Comparison of ENCODE assay signal across 22 mouse cellular contexts in the genomic region with DNA sequence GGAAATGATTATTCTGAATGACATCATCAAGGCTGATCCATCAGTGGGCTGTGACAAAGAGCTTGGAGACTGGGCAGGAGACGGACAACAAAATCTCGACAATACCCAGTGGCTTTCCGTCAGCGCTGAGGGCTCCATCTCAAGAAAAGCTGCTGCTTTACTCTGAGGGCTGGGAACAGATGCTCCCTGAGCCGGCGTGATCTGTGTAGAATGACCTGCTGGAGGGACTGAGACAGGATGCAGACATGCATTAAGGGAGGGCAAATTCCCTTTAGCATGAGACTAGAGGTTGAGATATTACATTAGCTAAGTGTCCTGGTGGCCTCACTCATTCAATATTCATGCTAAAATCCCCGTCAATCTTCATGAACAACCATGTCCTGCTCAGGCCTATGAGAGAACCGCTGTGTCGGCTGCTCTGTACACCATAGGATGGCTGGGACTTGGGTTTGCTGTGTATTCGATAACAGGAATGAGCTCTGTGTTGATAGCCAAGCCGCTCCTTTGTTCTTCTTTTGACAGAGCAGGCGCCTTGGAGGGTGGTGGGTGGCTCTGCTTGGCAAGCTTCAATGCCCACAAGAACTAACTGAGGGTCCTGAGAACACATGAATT. TPM values are rescaled to one million over a fixed set of nuclear protein-coding genes. Genes with fewer than 3 reads are reported as not detected.
DNase-seq lines count a peak whose midpoint lies in the region; ATAC-seq and TF ChIP-seq lines count a peak whose summit lies in the region.
"Had no signal": no experiment of that assay in that cellular context is flagged by ENCODE, and none has a peak within 500 bp of the region (broad histone marks: within the 10 kb centered on the region; RNA-seq: fewer than 3 reads in every experiment).

No protein-coding gene starts in this region.

- no peak overlapping the region for H3K4me3 ChIP-seq in embryonic facial prominence, embryonic 11.5 days (ENCODE audit: low read depth, low read length)
- H3K4me3 ChIP-seq in embryonic facial prominence, embryonic 10.5 days, result no peak overlapping the region
- no peak overlapping the region for H3K4me3 ChIP-seq in stomach, embryonic 14.5 days (ENCODE audit: low read depth, low read length)
- H3K4me3 ChIP-seq in stomach, postnatal 0 days (ENCODE audit: low read depth, low read length), result no peak overlapping the region
- no peak overlapping the region for H3K4me3 ChIP-seq in midbrain, embryonic 14.5 days (replicated peaks; ENCODE audit: low read depth, low read length)
- no peak overlapping the region for H3K4me3 ChIP-seq in left cerebral cortex, adult 2 months
- H3K4me3 ChIP-seq: heart, embryonic 15.5 days; limb, embryonic 15.5 days; liver, embryonic 15.5 days had no signal

- intact Hi-C loops in left cerebral cortex, adult 2 months (cut with DNase I), result no loop called here

- no peak for TF ChIP-seq CTCF in stomach, postnatal 0 days (IDR thresholded peaks at IDR 0.05; ENCODE audit: low read depth)
- TF ChIP-seq CTCF in left cerebral cortex, adult 2 months (IDR thresholded peaks at IDR 0.05), result no peak

- WGBS in embryonic facial prominence, embryonic 11.5 days, result 67% methylated on average over 12 of the region's 12 CpGs
- 75% methylated on average over 12 of the region's 12 CpGs for WGBS in embryonic facial prominence, embryonic 10.5 days
- WGBS in stomach, embryonic 14.5 days, result 49% methylated on average over 12 of the region's 12 CpGs
- 53% methylated on average over 12 of the region's 12 CpGs for WGBS in stomach, postnatal 0 days
- 38% methylated on average over 12 of the region's 12 CpGs for WGBS in midbrain, embryonic 14.5 days

- H3K4me2 ChIP-seq in embryonic facial prominence, embryonic 11.5 days (ENCODE audit: low read depth, low read length), result no peak overlapping the region
- H3K4me2 ChIP-seq in stomach, embryonic 14.5 days (replicated peaks; ENCODE audit: low read depth, low read length), result no peak overlapping the region
- H3K4me2 ChIP-seq in stomach, postnatal 0 days (replicated peaks; ENCODE audit: low read depth), result no peak overlapping the region
- 0 out of 2 replicates have a peak overlapping the region, but pooled peaks have one; percentile 10 for H3K4me2 ChIP-seq in midbrain, embryonic 14.5 days (ENCODE audit: low read length)
- H3K4me2 ChIP-seq: heart, embryonic 15.5 days; limb, embryonic 15.5 days; liver, embryonic 15.5 days had no signal

- peak; percentile 30 for DNase-seq in embryonic facial prominence, embryonic 11.5 days (ENCODE audit: low spot score)
- DNase-seq in embryonic facial prominence, embryonic 10.5 days (ENCODE audit: low spot score), result no peak
- no peak for DNase-seq in stomach, postnatal 0 days (ENCODE audit: low spot score)
- peak; percentile 34 for DNase-seq in midbrain, embryonic 14.5 days
- DNase-seq in left cerebral cortex, adult 2 months (ENCODE audit: extremely low spot score in 1 of 2, low spot score in 2 of 2), result no peak
- DNase-seq: adrenal gland, adult 8-10 months; cerebellum, postnatal 25 days; gastrocnemius, postnatal 36 days; kidney, adult 11 months; layer of hippocampus, postnatal 36 days; lung, postnatal 14 days; right cerebral cortex, adult 18-20 months; thymus, postnatal 25 days had no signal

- H3K4me1 ChIP-seq in embryonic facial prominence, embryonic 11.5 days (ENCODE audit: control insufficient read depth, insufficient read depth, low read length), result no peaks in the 10 kb centered on the region
- H3K4me1 ChIP-seq in embryonic facial prominence, embryonic 10.5 days, result peaks cover 11% of the 10 kb centered on the region; the same call in 1 of the 2 replicates
- H3K4me1 ChIP-seq in stomach, embryonic 14.5 days (ENCODE audit: control insufficient read depth, insufficient read depth, low read length), result no peaks in the 10 kb centered on the region
- no peaks in the 10 kb centered on the region for H3K4me1 ChIP-seq in stomach, postnatal 0 days (replicated peaks; ENCODE audit: control insufficient read depth, insufficient read depth)
- 0 out of 2 replicates have a peak, but pooled peaks cover 5% of the 10 kb centered on the region for H3K4me1 ChIP-seq in midbrain, embryonic 14.5 days (ENCODE audit: control insufficient read depth, insufficient read depth, low read length)
- H3K4me1 ChIP-seq: heart, embryonic 15.5 days; limb, embryonic 15.5 days; liver, embryonic 15.5 days had no signal

- H3K9me3 ChIP-seq in embryonic facial prominence, embryonic 11.5 days (replicated peaks; ENCODE audit: control insufficient read depth, low read length), result no peaks in the 10 kb centered on the region
- H3K9me3 ChIP-seq in embryonic facial prominence, embryonic 10.5 days, result no peaks in the 10 kb centered on the region
- H3K9me3 ChIP-seq in stomach, embryonic 14.5 days (ENCODE audit: control insufficient read depth, low read depth, low read length), result no peaks in the 10 kb centered on the region
- H3K9me3 ChIP-seq in stomach, postnatal 0 days (ENCODE audit: control insufficient read depth, low read length), result no peaks in the 10 kb centered on the region
- no peaks in the 10 kb centered on the region for H3K9me3 ChIP-seq in midbrain, embryonic 14.5 days (ENCODE audit: control insufficient read depth, low read length)
- H3K9me3 ChIP-seq: heart, embryonic 15.5 days; limb, embryonic 15.5 days; liver, embryonic 15.5 days had no signal

- ATAC-seq in embryonic facial prominence, embryonic 11.5 days (replicated peaks; ENCODE audit: insufficient number of reproducible peaks, low FRiP score, low TSS enrichment, low read depth), result peak; percentile 59; the same call in 1 of the 2 replicates
- peak; percentile 23; the same call in 1 of the 2 replicates for ATAC-seq in stomach, embryonic 14.5 days (ENCODE audit: insufficient number of reproducible peaks, insufficient read depth, low FRiP score, low read depth)
- no peak for ATAC-seq in stomach, postnatal 0 days (ENCODE audit: low FRiP score, low TSS enrichment)
- ATAC-seq in midbrain, embryonic 14.5 days (ENCODE audit: low FRiP score, low TSS enrichment), result no peak
- no peak for ATAC-seq in erythroid progenitor cell, adult 5-6 weeks (replicated peaks; ENCODE audit: low FRiP score, poor library complexity, severe bottlenecking)
- ATAC-seq: CD4-positive, CD25-positive, alpha-beta regulatory T cell, adult 4 months; forebrain, embryonic 16.5 days; Patski had no signal

- H3K36me3 ChIP-seq in embryonic facial prominence, embryonic 11.5 days (replicated peaks; ENCODE audit: control insufficient read depth, insufficient read depth, low read depth, low read length), result no peaks in the 10 kb centered on the region
- no peaks in the 10 kb centered on the region for H3K36me3 ChIP-seq in embryonic facial prominence, embryonic 10.5 days (replicated peaks)
- H3K36me3 ChIP-seq in stomach, embryonic 14.5 days (ENCODE audit: control insufficient read depth, insufficient read depth, low read length), result no peaks in the 10 kb centered on the region
- no peaks in the 10 kb centered on the region for H3K36me3 ChIP-seq in stomach, postnatal 0 days (ENCODE audit: control insufficient read depth, insufficient read depth, low read length)
- H3K36me3 ChIP-seq in midbrain, embryonic 14.5 days (ENCODE audit: control insufficient read depth, insufficient read depth, low read length), result no peaks in the 10 kb centered on the region
- H3K36me3 ChIP-seq: heart, embryonic 15.5 days; limb, embryonic 15.5 days; liver, embryonic 15.5 days had no signal

- H3K27me3 ChIP-seq in embryonic facial prominence, embryonic 11.5 days (ENCODE audit: control insufficient read depth, insufficient read depth, low read length), result no peaks in the 10 kb centered on the region
- H3K27me3 ChIP-seq in embryonic facial prominence, embryonic 10.5 days (replicated peaks; ENCODE audit: low read depth, poor library complexity, severe bottlenecking), result no peaks in the 10 kb centered on the region
- H3K27me3 ChIP-seq in stomach, embryonic 14.5 days (ENCODE audit: control insufficient read depth, insufficient read depth, low read length), result no peaks in the 10 kb centered on the region
- H3K27me3 ChIP-seq in stomach, postnatal 0 days (ENCODE audit: control insufficient read depth, insufficient read depth, low read length), result no peaks in the 10 kb centered on the region
- no peaks in the 10 kb centered on the region for H3K27me3 ChIP-seq in midbrain, embryonic 14.5 days (ENCODE audit: control insufficient read depth, insufficient read depth, low read length)
- H3K27me3 ChIP-seq: heart, embryonic 15.5 days; limb, embryonic 15.5 days had no signal

- H3K9ac ChIP-seq in embryonic facial prominence, embryonic 11.5 days (replicated peaks; ENCODE audit: low read length), result no peak overlapping the region
- H3K9ac ChIP-seq in stomach, embryonic 14.5 days (replicated peaks; ENCODE audit: low read depth, low read length), result no peak overlapping the region
- H3K9ac ChIP-seq in stomach, postnatal 0 days (ENCODE audit: low read length), result no peak overlapping the region
- H3K9ac ChIP-seq in midbrain, embryonic 14.5 days (replicated peaks; ENCODE audit: low read length), result peak overlapping the region; percentile 29; the same call in 1 of the 2 replicates
- H3K9ac ChIP-seq: heart, embryonic 15.5 days; limb, embryonic 15.5 days; liver, embryonic 15.5 days had no signal

- no peak overlapping the region for H3K27ac ChIP-seq in embryonic facial prominence, embryonic 11.5 days (replicated peaks; ENCODE audit: low read depth, low read length)
- no peak overlapping the region for H3K27ac ChIP-seq in embryonic facial prominence, embryonic 10.5 days (replicated peaks)
- H3K27ac ChIP-seq in stomach, embryonic 14.5 days (ENCODE audit: low read length), result no peak overlapping the region
- H3K27ac ChIP-seq in stomach, postnatal 0 days (replicated peaks), result no peak overlapping the region
- H3K27ac ChIP-seq in midbrain, embryonic 14.5 days (replicated peaks; ENCODE audit: low read depth, low read length), result peak overlapping the region; percentile 45; the same call in 1 of the 2 replicates
- no peak overlapping the region for H3K27ac ChIP-seq in left cerebral cortex, adult 2 months
- H3K27ac ChIP-seq: heart, embryonic 15.5 days; kidney, postnatal 0 days; limb, embryonic 15.5 days; liver, embryonic 15.5 days had no signal

- no peak for TF ChIP-seq EP300 in stomach, postnatal 0 days (optimal IDR thresholded peaks at IDR 0.05)

RNA-seq across cellular contexts. Expression of gene Zfp644, which starts 51.5 kb away (rescaled TPM):
- 88.6 and 93.9 TPM in 2 replicates for polyA plus RNA-seq in embryonic facial prominence, embryonic 11.5 days (2014; fragmentation: Nextera tagmentation; extraction: Ambion mirVana)
- 69.2 and 71.0 TPM in 2 replicates for polyA plus RNA-seq in embryonic facial prominence, embryonic 10.5 days (2016; fragmentation: Nextera tagmentation; extraction: Ambion mirVana)
- 109 and 115 TPM in 2 replicates for polyA plus RNA-seq in stomach, embryonic 14.5 days (2014; fragmentation: Nextera tagmentation; extraction: Ambion mirVana)
- polyA plus RNA-seq in stomach, postnatal 0 days (2015; fragmentation: Nextera tagmentation; extraction: Ambion mirVana), result 34.1 and 37.6 TPM in 2 replicates
- polyA plus RNA-seq in midbrain, embryonic 14.5 days (2014; fragmentation: Nextera tagmentation; extraction: Ambion mirVana), result 114 and 116 TPM in 2 replicates
- 100 to 1,000 TPM; 113 to 118 TPM for total RNA-seq in left cerebral cortex, adult 2 months (2021)
- 155 and 190 TPM in 2 replicates for total RNA-seq in erythroid progenitor cell, adult 5-6 weeks (2015; ENCODE audit: low replicate concordance)
- total RNA-seq in erythroid progenitor cell, adult 5-6 weeks (2017; ENCODE audit: low replicate concordance), result 116 and 155 TPM in 2 replicates

Comparison
In these comparisons a context has a peak if more than half of its experiments do, and no peak if none do; other contexts are left out.
1. ATAC-seq: peak in embryonic facial prominence, embryonic 11.5 days (single experiment) and stomach, embryonic 14.5 days (single experiment); none in stomach, postnatal 0 days (single experiment), midbrain, embryonic 14.5 days (single experiment) and erythroid progenitor cell, adult 5-6 weeks (single experiment).
2. DNase-seq: peak in embryonic facial prominence, embryonic 11.5 days (single experiment) and midbrain, embryonic 14.5 days (single experiment); none in embryonic facial prominence, embryonic 10.5 days (single experiment), stomach, postnatal 0 days (single experiment) and left cerebral cortex, adult 2 months (0 of 2).